ENCODE assay signal across 15 mouse cellular contexts in the genomic region with DNA sequence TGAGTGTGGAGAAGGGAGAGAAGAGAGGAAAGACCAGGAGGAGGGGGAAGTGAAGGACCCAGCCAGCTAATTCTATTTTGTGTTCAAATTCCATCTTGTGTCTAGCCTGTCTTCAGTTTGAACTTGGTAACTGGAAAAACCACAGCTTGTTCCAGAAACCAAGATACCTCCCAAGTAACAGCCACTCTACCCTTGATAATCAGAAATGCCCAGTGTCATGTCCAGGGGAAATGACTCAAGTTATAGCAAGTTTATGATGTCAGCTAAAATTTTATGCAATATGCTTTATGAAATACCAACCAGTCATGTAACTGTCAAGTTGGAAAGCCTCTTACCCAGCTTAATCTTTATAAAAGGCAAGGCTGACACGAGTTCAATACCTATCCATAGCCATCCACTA.
"Had no signal": no experiment of that assay in that cellular context is flagged by ENCODE, and none has a peak within 500 bp of the region (broad histone marks: within the 10 kb centered on the region; RNA-seq: fewer than 3 reads in every experiment).

No protein-coding gene starts in this region.

- DNase-seq: cerebellum, adult 9-10 months; cerebellum, adult 9-11 months; cerebellum, postnatal 10 days; cerebellum, postnatal 14 days; cerebellum, postnatal 25 days; cerebellum, postnatal 36 days; embryo, embryonic 11 days; forebrain, postnatal 0 days; gastrocnemius, adult 2 months; gastrocnemius, postnatal 10 days; gastrocnemius, postnatal 14 days; gastrocnemius, postnatal 25 days; gastrocnemius, postnatal 36 days; heart, adult 18-20 months; heart, adult 2 months had no signal
